Mouse (Mus musculus) heart, adult 9 months (tissue): ENCODE measurements around the gene Sec22c.

Source experiments
- DNase-seq, 2 experiments: peaks; one replicate each; pipeline ENCODE4 v3.0.0; 2022; ENCODE audit warnings: low spot score in 2 of 2

Gene Sec22c

DNA sequence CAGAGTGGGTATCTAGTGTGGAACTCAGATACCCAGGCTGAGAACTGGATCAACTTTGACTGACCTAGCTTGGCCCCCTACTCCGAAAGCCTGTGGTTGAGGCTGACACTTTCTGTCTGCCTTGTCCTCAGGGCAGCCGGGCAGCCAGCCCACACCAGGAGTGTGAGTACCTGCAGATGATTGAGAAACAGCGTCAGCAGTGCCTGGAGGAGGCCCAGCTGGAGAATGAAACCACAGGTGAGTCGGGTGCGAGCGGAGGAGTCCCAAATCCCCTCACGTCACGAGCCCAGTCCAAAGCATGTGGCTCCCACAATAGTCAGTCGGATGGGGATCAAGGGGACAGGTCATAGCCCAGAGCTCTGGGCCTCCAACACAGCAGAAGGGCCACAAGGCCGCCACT, 51.6 kb downstream of the Sec22c start:
- DNase-seq = no peak

DNA sequence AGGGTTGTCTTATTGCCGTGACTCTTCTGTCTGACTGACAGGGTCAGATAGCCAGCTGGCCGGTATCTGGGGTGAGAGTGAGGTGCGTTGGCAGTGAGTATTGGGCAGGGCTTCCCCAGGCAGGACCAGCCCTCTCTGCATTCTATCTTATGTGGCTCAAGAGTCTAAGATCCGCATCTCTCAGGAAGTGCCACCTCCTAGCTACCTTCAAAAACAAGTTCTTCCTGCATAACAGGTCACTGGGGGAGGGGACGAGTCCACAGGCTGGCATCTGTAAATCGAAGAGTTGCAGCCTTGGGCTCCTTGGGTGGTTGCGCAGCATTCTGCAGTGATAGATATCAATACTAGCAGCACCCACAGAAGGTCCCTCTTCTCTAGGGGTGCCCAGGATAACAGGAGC, 58.3 kb downstream of the Sec22c start:
- DNase-seq = no peak

DNA sequence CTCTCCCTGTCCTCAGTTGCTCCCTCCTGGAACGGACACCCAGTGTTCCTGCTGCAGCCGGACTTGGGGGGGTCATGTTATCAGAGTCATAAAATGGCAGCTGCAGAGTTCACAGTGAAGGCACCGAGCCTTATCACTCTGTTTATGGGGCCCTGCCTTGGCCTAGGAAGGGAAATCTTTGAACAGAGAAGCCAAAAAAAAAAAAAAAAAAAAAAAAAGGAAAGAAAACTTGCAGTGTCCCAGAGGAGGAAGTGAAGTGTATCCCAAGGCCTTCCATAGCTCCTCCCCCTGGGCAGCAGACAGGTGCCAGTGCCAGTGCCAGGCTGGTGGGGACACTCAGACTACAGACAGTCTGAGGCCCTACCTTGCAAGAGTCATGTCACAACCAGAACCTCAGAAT, 60.4 kb downstream of the Sec22c start:
- no peak for DNase-seq

DNA sequence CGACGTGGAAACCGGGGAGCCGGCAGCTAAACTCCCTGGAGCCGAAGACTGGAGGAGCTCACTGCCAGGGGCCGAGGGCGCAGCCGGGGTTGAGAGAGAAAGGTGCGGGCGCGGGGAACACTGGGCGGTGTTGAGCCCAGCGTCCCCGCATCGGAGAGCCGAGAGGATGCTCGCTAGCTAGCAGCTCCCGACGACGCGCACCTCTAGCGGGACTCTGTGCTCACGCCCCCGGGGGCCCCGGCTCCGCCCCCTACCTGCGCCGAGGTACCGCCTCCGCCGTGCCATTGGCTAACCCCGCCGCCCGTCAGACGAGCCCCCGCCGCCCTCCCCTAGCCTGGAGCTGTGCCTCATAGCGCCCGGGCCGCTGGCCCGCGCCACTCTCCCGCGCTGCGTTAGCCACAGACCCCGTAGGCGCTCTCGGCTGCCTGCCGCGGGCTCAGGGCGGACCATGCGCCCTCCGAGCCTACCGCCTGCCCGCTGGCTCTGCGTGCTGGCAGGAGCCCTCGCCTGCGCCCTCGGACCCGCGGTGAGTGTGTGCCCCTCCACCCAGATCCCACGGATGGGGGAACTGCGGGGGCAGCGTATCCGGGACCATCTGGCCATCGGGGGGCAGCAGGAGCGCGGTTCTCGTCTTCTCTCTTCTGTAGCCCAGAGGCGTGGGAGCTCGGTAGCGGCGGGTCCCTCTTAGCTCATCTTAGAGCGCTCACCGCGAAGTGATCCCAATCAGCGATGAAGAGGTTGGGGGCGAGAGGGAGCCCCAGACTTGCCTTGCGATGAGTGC, 62.7 kb downstream of the Sec22c start, which contains the start of gene Vipr1:
Gene Vipr1 (plus strand): TSS at position 316 of the 781 bp plus-strand sequence.
- DNase-seq = no peak

DNA sequence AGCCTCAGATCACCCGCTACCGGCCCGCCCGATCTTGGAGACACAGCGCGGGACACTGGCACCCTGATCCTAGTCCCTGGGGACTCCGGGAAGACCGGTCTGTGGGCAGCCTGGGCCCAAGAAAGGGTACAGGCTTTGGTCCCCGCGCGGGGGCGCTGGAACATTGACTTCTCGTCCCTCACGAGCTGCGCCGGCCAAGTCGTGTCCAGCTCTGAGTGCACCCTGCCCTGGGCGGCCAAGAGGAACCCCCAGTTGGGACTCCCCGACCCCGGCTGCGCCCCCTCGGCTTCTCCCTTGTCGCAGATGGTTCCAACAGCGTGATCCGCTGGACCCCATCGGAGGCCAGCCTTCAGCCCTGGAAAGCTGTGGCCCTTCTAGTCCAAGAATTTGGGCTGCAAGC, 63.3 kb downstream of the Sec22c start, which contains the start of gene Lyzl4:
Gene Lyzl4 (minus strand): TSS at position 96 of the 400 bp plus-strand sequence.
- DNase-seq = peak; percentile 70 to 71

DNA sequence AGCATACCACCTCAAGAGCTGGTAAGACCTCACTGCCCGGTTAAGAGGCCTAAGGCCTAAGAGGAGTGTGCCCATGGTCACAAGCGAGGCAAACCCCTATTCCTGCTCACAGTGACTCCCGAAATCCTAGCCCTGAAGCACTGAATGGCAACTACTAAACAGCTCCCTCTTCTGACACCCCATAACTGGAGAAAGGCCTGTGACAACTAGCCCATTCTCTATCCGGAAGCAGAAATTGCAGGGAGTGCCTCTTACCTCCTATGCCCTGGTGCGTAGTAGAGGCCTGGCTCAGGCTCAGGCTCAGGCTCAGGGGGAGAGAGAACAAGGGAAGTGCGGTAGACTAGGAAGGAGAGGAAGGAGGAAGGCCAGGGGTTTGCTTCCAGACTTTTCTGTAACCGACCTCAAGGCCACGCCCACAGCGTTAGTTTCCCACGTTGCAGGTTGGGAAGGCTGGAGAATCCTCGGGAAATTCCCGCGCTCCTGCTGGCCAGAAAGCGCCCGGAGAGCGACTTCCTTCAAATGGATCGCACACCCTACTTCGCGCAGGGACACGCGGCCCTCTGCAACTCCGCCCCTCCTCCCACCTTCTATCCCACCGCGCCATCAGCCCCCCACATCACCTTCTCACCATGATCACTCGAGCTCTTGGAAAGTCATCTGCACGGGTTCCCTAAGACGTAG, 63.9 kb downstream of the Sec22c start:
- peak in 1 of 2 experiments; percentile 27 for DNase-seq

DNA sequence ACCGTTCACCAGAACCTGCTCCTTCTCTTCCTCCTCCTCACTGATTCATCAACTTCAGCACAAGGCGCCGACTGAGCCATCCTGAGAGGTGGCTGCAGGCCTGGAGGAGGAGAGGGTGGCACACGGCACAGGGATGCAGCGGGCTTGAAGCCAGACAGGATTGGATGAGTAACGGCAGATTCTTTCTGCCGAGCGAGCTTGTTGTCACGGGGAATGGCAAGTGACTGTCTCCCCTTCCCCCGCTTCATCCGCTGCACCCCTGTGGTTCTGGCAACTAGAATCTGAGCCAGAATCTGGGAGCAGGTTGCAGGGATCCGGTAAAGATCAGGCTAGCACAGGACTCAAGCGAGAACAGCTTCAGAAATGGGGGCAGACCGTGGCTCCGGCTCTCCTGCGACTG, 65.5 kb downstream of the Sec22c start:
- DNase-seq = no peak

DNA sequence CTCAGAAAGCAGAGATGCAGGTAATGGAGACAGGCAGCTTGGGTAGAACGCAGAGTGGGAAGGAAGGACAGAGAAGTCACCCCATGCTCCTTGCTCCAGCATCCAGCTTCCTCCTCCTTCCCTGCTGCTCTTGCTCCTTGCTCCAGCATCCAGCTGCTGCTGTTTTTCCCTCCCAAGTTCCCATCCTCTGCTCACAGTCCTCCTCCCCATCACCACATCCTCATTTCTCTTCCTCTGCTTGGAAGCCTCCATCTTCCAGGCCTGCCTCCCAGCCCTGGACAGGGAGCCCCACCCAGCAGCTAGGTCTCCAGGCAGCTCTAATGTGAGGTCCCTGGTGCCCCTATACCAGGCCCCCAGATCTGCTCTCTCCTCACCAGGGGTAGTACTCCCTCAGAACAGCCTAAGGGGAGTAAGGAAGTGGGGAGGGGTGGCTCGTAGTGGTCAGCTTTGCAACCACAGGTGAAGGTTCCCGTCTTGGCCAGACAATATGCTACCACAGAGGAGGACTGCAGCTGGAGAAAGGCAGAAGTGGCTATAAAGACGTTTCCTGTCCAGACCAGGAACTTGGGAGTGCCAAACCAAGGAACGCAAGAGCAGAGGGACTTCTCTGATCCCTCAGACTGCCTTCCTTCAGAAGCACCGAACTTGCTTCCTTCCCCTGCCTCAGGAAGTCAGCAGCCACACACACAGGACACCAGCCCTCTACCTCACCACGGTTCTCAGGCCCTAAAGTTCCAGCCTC, 69.3 kb downstream of the Sec22c start:
- peak; percentile 15 to 54 for DNase-seq

DNA sequence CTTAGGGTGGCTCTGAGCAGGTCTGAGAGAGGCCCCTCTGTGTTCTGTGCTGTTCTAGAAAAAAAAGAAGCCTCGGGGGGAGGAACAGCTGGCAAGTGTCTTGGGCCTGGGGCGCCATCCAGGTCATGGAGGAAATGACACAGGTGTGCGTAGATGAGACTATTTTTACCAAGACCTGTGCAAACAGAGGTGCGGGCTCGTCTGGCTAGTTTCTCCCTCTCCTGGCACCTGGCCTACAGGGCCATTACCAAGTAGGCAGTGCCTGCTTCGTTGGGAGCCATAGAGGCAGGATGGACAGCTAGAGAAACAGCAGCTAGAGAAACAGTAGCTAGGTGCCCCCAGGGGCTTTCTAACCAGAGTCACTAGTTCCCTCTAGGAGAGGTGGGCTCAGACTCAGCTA, 72.0 kb downstream of the Sec22c start:
- no peak for DNase-seq

DNA sequence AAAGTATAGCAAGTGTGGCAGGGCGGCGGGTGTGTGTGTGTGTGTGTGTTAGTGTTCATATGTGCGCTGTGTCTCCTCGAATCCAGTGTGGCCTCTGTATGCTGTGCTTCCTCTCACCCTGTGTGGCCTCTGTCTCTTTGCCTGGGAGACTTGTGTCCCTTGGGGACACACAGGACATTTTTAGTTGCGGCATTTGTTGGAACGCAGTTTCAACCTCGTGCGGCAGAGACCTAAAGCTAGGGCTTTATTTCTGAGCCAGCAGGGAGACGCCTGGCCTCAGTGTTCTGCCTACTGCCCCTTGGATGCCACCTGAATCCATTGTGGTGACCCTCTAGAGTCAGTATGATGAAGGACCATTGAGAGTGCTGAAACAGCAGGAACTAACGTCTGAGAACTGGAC, 72.4 kb downstream of the Sec22c start:
- DNase-seq = no peak

DNA sequence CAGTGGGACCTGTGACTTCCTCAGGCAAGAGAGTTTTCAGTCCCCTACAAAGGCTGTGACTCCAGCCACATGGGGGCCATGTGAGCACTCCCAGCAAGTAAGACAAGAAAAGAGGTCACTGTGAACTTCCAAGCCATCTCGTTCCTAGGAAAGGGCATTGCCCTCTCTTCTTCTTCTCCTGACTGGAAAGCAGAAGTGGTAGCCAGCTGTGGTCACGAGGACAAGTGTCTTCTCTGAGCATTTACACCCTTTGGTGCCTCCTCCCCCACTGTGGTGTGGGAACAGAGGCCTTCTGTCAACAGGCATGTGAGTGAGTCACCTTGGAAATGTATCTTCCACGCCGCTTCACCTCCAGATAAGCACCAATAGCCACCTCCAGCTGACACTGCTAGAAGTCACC, 73.3 kb downstream of the Sec22c start:
- DNase-seq = peak; percentile 24 to 41

DNA sequence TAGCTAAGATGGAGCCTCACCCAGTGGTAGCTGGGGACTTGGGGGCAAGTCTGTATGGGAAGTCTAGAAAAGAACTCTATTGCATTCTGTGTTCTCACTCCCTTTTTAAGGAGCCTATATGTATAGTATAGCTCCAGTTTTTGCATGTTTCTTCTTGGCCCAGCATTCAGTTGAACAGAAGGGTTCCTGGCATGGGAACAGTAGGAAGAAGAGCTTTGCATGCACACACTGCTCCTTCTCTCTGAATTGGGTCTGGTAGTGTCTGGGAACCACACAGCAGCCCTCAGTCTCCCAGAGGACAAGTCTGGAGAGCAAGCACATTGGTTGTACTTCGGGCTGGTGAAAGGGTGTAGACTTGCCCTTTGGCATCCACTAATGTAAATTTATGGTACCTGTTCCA, 74.7 kb downstream of the Sec22c start:
- no peak for DNase-seq
